Mouse (Mus musculus): ENCODE data around the gene Rnf126. TPM values are rescaled to one million over a fixed set of nuclear protein-coding genes. Genes with fewer than 3 reads are reported as not detected.

The Rnf126 gene
- polyA plus RNA-seq, 1 experiment from 2014 or later, result 90.7 TPM

DNA sequence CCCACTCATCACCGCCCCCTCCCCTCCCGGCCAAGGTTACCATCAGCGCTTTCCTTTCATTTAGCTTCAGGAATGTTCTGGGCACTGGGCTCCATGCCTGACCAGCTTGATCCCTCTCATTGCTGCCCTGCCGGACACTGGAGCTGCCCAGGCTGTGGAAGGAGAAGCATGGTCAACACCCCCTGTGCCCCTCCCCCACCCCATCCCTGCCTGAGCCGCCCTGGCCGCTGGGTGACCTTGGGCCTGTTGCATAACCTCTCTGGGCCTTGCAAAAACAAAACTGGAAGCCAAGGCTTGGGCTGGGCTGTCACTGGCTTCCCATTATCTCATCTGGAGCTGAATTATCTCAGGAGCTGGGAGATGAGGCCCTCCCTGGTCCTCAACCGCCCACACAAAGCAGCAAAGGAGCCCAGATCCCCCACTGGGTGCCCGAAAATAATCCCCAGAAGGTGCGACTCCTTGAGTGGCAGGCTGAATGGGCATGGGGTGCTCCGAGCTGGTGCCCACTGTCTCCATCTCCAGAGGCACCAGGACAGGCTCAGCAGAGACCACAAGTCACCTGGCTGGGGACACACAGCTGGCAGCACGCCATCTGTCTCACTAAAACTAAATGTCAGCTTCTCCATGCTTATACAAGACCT is 35.7 kb upstream of the Rnf126 start:
- no peak for ATAC-seq (ENCODE audit: low FRiP score)
- H3K9ac ChIP-seq, result peak overlapping the region; percentile 68
- peaks cover 87% of the 10 kb centered on the region for H3K4me1 ChIP-seq (replicated peaks)

GRCm38 (mm10) chr10:79801837-79802236 is 35.1 kb upstream of the Rnf126 start:
- ATAC-seq (ENCODE audit: low FRiP score), result no peak
- Histone ChIP-seq H3K9ac (peak overlapping the region; percentile 68), H3K4me1 (replicated peaks) (peaks cover 87% of the 10 kb centered on the region), H3K36me3 (peaks cover 10% of the 10 kb centered on the region), H3K4me2 (peak overlapping the region; percentile 26), H3K9me3 (no peaks in the 10 kb centered on the region), H3K4me3 (no peak overlapping the region), H3K27ac (peak overlapping the region; percentile 98), H3K27me3 (no peaks in the 10 kb centered on the region)
- WGBS, result 13% methylated on average over 3 of the region's 3 CpGs

More for the DNA sequence above, 35.7 kb upstream of the Rnf126 start:
- peak overlapping the region; percentile 26 for H3K4me2 ChIP-seq
- 35% methylated on average over 11 of the region's 11 CpGs for WGBS
- peaks cover 13% of the 10 kb centered on the region for H3K36me3 ChIP-seq
- H3K4me3 ChIP-seq, result no peak overlapping the region
- no peaks in the 10 kb centered on the region for H3K27me3 ChIP-seq
- H3K27ac ChIP-seq, result peak overlapping the region; percentile 98
- H3K9me3 ChIP-seq, result no peaks in the 10 kb centered on the region

DNA sequence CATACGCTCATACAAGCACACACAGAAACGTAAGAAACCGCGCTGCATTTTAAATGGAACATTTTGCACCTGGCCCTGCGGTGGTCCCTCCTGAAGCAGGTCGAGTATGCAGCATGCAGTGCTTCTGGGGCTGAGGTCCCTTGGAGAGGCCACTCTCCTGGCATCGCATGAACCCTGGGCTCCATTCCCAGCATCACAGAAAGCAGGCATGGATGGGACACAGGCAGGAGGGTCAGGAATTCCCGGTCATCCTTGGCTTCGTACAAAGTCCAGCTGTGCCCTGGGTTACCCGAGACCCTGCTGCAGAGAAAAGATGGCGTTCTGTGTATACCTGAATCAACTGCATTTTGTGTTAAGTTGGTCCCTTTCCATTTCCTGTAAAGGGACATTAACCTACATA is 33.8 kb upstream of the Rnf126 start:
- H3K9me3 ChIP-seq, result no peaks in the 10 kb centered on the region
- H3K36me3 ChIP-seq, result peaks cover 8% of the 10 kb centered on the region
- H3K4me2 ChIP-seq, result no peak overlapping the region
- H3K27ac ChIP-seq, result peak overlapping the region; percentile 48
- no peaks in the 10 kb centered on the region for H3K27me3 ChIP-seq
- WGBS, result 76% methylated on average over 11 of the region's 11 CpGs
- peak overlapping the region; percentile 53; the same call in 1 of the 2 replicates for H3K9ac ChIP-seq
- peaks cover 88% of the 10 kb centered on the region for H3K4me1 ChIP-seq (replicated peaks)
- ATAC-seq (ENCODE audit: low FRiP score), result no peak
- no peak overlapping the region for H3K4me3 ChIP-seq

DNA sequence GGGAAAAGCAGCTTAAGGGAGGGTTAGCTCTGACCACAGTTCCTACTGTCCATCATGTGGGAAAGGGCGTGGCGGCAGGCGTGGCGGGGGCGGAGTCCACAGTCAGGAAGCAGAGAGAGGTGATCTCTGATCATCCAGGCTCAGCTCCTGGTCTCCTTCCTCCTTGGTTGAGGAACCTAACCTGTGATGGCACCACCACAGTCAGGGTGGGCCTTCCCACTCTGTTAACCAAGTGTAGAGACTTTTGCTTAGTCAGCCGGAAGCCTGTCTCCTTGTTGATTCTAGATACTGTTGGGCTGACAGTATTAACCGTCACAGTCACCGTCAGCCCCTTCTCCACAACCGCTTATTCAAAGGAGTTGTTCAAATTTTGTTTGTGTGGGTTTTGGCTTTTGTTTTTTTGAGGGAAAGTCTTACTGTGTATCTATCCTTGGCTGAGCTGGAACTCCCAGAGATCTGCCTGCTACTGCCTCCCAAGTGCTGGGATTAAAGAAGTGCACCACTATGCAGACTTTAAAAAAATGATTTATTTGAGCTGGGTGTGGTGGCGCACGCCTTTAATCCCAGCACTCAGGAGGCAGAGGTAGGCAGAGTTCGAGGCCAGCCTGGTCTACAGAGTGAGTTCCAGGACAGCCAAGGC is 31.7 kb upstream of the Rnf126 start:
- no peak for ATAC-seq (ENCODE audit: low FRiP score)
- no peak overlapping the region for H3K4me3 ChIP-seq
- no peak overlapping the region for H3K9ac ChIP-seq
- peaks cover 8% of the 10 kb centered on the region for H3K36me3 ChIP-seq
- 92% methylated on average over 12 of the region's 12 CpGs for WGBS
- peaks cover 79% of the 10 kb centered on the region for H3K4me1 ChIP-seq (replicated peaks)
- peak overlapping the region; percentile 18; the same call in 1 of the 2 replicates for H3K27ac ChIP-seq
- no peaks in the 10 kb centered on the region for H3K9me3 ChIP-seq
- no peak overlapping the region for H3K4me2 ChIP-seq
- H3K27me3 ChIP-seq, result no peaks in the 10 kb centered on the region

DNA sequence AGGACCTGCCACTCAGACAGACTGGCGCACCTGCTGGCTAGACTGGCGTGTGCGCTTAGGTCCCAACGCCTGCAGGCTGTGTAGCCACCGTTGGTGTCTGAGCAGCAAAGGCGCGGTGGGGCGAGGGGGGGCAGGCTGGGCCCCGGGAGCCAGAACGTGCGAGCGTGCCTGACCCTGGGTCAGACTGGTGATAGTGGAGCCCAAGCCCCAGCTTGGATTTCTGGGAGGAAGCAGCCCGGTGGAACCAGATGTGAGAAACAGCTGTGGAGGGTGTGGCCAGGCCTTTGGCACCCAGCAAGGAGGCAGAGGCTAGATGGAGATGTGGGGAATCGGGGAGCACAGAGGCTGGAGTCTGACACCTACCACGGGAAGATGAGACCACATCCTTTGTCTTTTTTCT is 30.6 kb upstream of the Rnf126 start:
- Histone ChIP-seq H3K9me3 (no peaks in the 10 kb centered on the region), H3K4me3 (peak overlapping the region; percentile 26), H3K27ac (peak overlapping the region; percentile 74), H3K36me3 (peaks cover 8% of the 10 kb centered on the region), H3K4me1 (replicated peaks) (peaks cover 74% of the 10 kb centered on the region), H3K9ac (peak overlapping the region; percentile 70), H3K27me3 (no peaks in the 10 kb centered on the region), H3K4me2 (peak overlapping the region; percentile 95)
- ATAC-seq (ENCODE audit: low FRiP score), result no peak
- WGBS, result 36% methylated on average over 15 of the region's 15 CpGs

- Histone ChIP-seq H3K36me3 (peaks cover 8% of the 10 kb centered on the region), H3K27me3 (no peaks in the 10 kb centered on the region), H3K4me3 (no peak overlapping the region), H3K9me3 (no peaks in the 10 kb centered on the region), H3K27ac (no peak overlapping the region), H3K4me2 (0 out of 2 replicates have a peak overlapping the region, but pooled peaks have one; percentile 95), H3K9ac (no peak overlapping the region), H3K4me1 (replicated peaks) (peaks cover 60% of the 10 kb centered on the region)
- WGBS, result 98% methylated on average over 3 of the region's 3 CpGs
- ATAC-seq (ENCODE audit: low FRiP score), result no peak
These were observed 29.2 kb upstream of the Rnf126 start for GRCm38 (mm10) chr10:79795905-79796304.

DNA sequence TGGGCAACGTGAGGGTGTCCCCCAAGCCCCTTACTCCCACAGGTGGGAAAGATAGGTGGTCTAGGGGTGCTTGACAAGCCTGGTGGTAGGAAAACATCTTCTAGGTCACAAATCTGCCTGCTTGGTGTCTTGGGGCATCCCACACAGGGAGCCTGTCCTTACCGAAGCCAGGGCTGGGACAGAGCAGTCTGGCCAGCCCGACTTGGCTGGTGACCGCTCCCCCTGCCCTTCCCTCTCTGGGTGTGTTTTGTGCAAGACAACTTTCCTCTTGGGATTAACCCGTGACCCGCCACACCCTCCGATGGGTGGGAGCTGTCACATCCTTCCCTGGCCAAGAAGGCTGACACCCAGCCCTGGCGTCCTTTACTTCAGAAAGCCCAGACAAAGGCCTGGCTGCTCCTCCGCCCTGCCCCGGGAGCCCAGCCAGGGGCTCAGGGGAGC is 27.8 kb upstream of the Rnf126 start:
- Histone ChIP-seq H3K9ac (peak overlapping the region; percentile 97), H3K4me3 (peak overlapping the region; percentile 96), H3K27ac (peak overlapping the region; percentile 94), H3K9me3 (no peaks in the 10 kb centered on the region), H3K27me3 (0 out of 2 replicates have a peak, but pooled peaks cover 4% of the 10 kb centered on the region), H3K4me2 (peak overlapping the region; percentile 95), H3K36me3 (0 out of 2 replicates have a peak, but pooled peaks cover 3% of the 10 kb centered on the region), H3K4me1 (replicated peaks) (peaks cover 51% of the 10 kb centered on the region)
- ATAC-seq (ENCODE audit: low FRiP score), result peak; percentile 61
- 3% methylated on average over 10 of the region's 10 CpGs for WGBS

GRCm38 (mm10) chr10:79793738-79794490 is 27.2 kb upstream of the Rnf126 start:
- 1% methylated on average over 38 of the region's 38 CpGs for WGBS
- peak overlapping the region; percentile 97 for H3K9ac ChIP-seq
- ATAC-seq (ENCODE audit: low FRiP score), result peak; percentile 44
- no peaks in the 10 kb centered on the region for H3K9me3 ChIP-seq
- H3K27ac ChIP-seq, result peak overlapping the region; percentile 94
- 0 out of 2 replicates have a peak, but pooled peaks cover 4% of the 10 kb centered on the region for H3K27me3 ChIP-seq
- peaks cover 48% of the 10 kb centered on the region for H3K4me1 ChIP-seq (replicated peaks)
- H3K4me2 ChIP-seq, result peak overlapping the region; percentile 95
- H3K36me3 ChIP-seq, result 0 out of 2 replicates have a peak, but pooled peaks cover 3% of the 10 kb centered on the region
- H3K4me3 ChIP-seq, result peak overlapping the region; percentile 96

DNA sequence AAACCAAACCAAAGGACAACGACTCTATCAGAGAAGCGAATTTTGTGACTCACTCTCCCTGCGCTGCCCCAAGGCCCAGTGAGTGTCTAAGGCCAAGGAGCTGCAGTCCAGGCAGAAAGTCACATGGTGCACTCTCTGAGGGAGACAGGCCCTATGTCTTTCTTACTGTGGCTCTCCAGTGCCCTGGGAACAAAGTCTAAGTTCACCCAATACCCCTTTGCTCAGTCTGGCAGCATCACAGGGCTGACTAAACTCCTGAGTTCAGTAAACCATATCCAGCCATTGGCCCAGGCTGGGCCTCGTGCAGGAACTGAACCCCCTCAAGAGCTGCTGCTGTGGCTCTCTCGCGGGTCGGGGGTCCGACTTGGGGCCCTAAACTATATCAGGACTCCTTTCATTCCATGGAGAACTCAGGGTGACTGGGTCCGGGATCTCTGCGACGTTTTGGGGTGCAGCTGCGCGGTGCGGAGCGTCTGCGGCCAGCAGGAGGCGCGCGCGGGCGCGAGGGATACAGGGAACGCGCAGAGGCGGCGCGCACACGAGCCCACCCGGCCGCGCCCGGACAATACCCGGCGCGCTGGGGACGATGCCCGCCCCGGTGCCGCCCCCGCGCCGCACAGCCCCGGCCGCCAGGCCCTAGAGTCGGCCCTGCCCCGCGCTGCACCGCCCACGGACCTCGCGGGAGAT is 26.4 kb upstream of the Rnf126 start, which contains the start of gene Palm:
Palm (plus strand) TSS at position 522 of the 687 bp plus-strand sequence.
- Histone ChIP-seq H3K4me2 (peak within 1 kb of the TSS; percentile 95), H3K9me3 (no peaks in the 10 kb centered on the region), H3K27ac (peak within 1 kb of the TSS; percentile 94), H3K36me3 (0 out of 2 replicates have a peak, but pooled peaks cover 3% of the 10 kb centered on the region), H3K4me3 (peak within 1 kb of the TSS; percentile 96), H3K4me1 (replicated peaks) (peaks cover 44% of the 10 kb centered on the region), H3K27me3 (0 out of 2 replicates have a peak, but pooled peaks cover 4% of the 10 kb centered on the region), H3K9ac (peak within 1 kb of the TSS; percentile 97)
- WGBS, result 5% methylated on average over 51 of the region's 51 CpGs
- peak; percentile 58 for ATAC-seq (ENCODE audit: low FRiP score)

GRCm38 (mm10) chr10:79792339-79793040 is 25.7 kb upstream of the Rnf126 start:
- Histone ChIP-seq H3K4me3 (peak overlapping the region; percentile 96), H3K36me3 (0 out of 2 replicates have a peak, but pooled peaks cover 3% of the 10 kb centered on the region), H3K4me2 (no peak overlapping the region), H3K27ac (peak overlapping the region; percentile 94), H3K9ac (peak overlapping the region; percentile 97), H3K27me3 (0 out of 2 replicates have a peak, but pooled peaks cover 4% of the 10 kb centered on the region), H3K4me1 (replicated peaks) (peaks cover 37% of the 10 kb centered on the region), H3K9me3 (no peaks in the 10 kb centered on the region)
- ATAC-seq (ENCODE audit: low FRiP score), result no peak
- WGBS, result 82% methylated on average over 5 of the region's 5 CpGs

DNA sequence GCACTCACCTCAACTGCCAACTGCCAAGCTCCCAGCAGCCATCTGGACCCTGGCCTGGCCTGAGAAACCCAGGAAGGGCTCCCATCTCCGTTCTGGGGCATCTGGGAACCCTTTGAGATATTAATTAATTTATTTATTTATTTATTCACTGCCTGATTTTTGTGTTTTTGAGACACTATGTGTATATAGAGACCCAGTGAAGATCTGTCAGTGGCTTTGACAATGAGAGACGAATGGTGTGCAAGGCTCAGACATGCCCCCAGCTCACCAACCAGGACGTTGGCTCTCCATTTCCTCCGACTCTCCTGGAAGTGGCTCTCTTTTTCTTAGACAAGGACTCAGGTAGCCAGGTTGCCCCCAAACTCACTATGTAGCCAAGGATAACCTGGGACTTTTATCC is 24.1 kb upstream of the Rnf126 start, which contains the start of gene Prss57:
Prss57 (minus strand) TSS at position 101 of the 400 bp plus-strand sequence.
- Histone ChIP-seq H3K9ac (no peak within 1 kb of the TSS), H3K4me3 (no peak within 1 kb of the TSS), H3K27ac (no peak within 1 kb of the TSS), H3K4me2 (no peak within 1 kb of the TSS), H3K36me3 (no peaks in the 10 kb centered on the region), H3K27me3 (0 out of 2 replicates have a peak, but pooled peaks cover 4% of the 10 kb centered on the region), H3K4me1 (replicated peaks) (peaks cover 21% of the 10 kb centered on the region), H3K9me3 (no peaks in the 10 kb centered on the region)
- ATAC-seq (ENCODE audit: low FRiP score), result no peak
- WGBS, result 92% methylated on average over 4 of the region's 4 CpGs

All from hindbrain, embryonic 13.5 days (tissue).